Mouse (Mus musculus): Measurements from ENCODE around the gene Ubox5. TPM values are rescaled to one million over a fixed set of nuclear protein-coding genes. Genes with fewer than 3 reads are reported as not detected.
"Not testable (repeated sequence)": the region's sequence is repeated elsewhere in the genome, so short reads cannot be mapped to it uniquely, and the experiment has no call there.

The Ubox5 gene
- polyA plus RNA-seq, 1 experiment from 2014 or later = 15.9 TPM

- Histone ChIP-seq H3K27me3 (replicated peaks; ENCODE audit: control insufficient read depth, insufficient read depth, low read length) (peaks cover 85% of the 10 kb centered on the region), H3K9ac (ENCODE audit: low read length) (no peak overlapping the region), H3K36me3 (ENCODE audit: control insufficient read depth, insufficient read depth, low read length) (no peaks in the 10 kb centered on the region), H3K4me2 (ENCODE audit: low read length) (no peak overlapping the region), H3K4me3 (ENCODE audit: low read depth, low read length) (no peak overlapping the region), H3K4me1 (replicated peaks; ENCODE audit: control insufficient read depth, insufficient read depth, low read length) (0 out of 2 replicates have a peak, but pooled peaks cover 5% of the 10 kb centered on the region), H3K27ac (ENCODE audit: low read depth) (no peak overlapping the region), H3K9me3 (ENCODE audit: control insufficient read depth, low read length) (no peaks in the 10 kb centered on the region)
- ATAC-seq (replicated peaks; ENCODE audit: low FRiP score, low TSS enrichment, low read depth) = no peak
- WGBS = 5% methylated on average over 12 of the region's 12 CpGs
- DNase-seq (ENCODE audit: low spot score) = no peak
Observed at GRCm38 (mm10) chr2:130577632-130578031, 52.2 kb downstream of the Ubox5 start.

GRCm38 (mm10) chr2:130577021-130577420, 52.8 kb downstream of the Ubox5 start:
- H3K4me3 ChIP-seq (ENCODE audit: low read depth, low read length) = peak overlapping the region; percentile 25; the same call in 1 of the 2 replicates
- H3K9me3 ChIP-seq (ENCODE audit: control insufficient read depth, low read length) = no peaks in the 10 kb centered on the region
- H3K4me1 ChIP-seq (replicated peaks; ENCODE audit: control insufficient read depth, insufficient read depth, low read length) = 0 out of 2 replicates have a peak, but pooled peaks cover 5% of the 10 kb centered on the region
- H3K27ac ChIP-seq (ENCODE audit: low read depth) = no peak overlapping the region
- 7% methylated on average over 9 of the region's 9 CpGs for WGBS
- DNase-seq (ENCODE audit: low spot score) (no peak), ATAC-seq (replicated peaks; ENCODE audit: low FRiP score, low TSS enrichment, low read depth) (no peak)
- peaks cover 79% of the 10 kb centered on the region for H3K27me3 ChIP-seq (replicated peaks; ENCODE audit: control insufficient read depth, insufficient read depth, low read length)
- no peak overlapping the region for H3K9ac ChIP-seq (ENCODE audit: low read length)
- H3K36me3 ChIP-seq (ENCODE audit: control insufficient read depth, insufficient read depth, low read length) = no peaks in the 10 kb centered on the region
- peak overlapping the region; percentile 46 for H3K4me2 ChIP-seq (ENCODE audit: low read length)

GRCm38 (mm10) chr2:130576564-130576963, 53.3 kb downstream of the Ubox5 start:
- not testable (repeated sequence) for H3K36me3 ChIP-seq (ENCODE audit: control insufficient read depth, insufficient read depth, low read length); ATAC-seq (replicated peaks; ENCODE audit: low FRiP score, low TSS enrichment, low read depth); H3K9me3 ChIP-seq (ENCODE audit: control insufficient read depth, low read length); H3K9ac ChIP-seq (ENCODE audit: low read length); H3K27ac ChIP-seq (ENCODE audit: low read depth); H3K4me1 ChIP-seq (replicated peaks; ENCODE audit: control insufficient read depth, insufficient read depth, low read length)
- peak overlapping the region; percentile 25; the same call in 1 of the 2 replicates for H3K4me3 ChIP-seq (ENCODE audit: low read depth, low read length)
- peak; percentile 63 for DNase-seq (ENCODE audit: low spot score)
- 2% methylated on average over 25 of the region's 32 CpGs for WGBS
- H3K4me2 ChIP-seq (ENCODE audit: low read length) = peak overlapping the region; percentile 46
- peaks cover 74% of the 10 kb centered on the region for H3K27me3 ChIP-seq (replicated peaks; ENCODE audit: control insufficient read depth, insufficient read depth, low read length)

GRCm38 (mm10) chr2:130575873-130576272, 54.0 kb downstream of the Ubox5 start, which contains the start of gene Oxt:
TSS of gene Oxt (plus strand) at chr2:130576173.
- 52% methylated on average over 9 of the region's 9 CpGs for WGBS
- H3K4me1 ChIP-seq (replicated peaks; ENCODE audit: control insufficient read depth, insufficient read depth, low read length) = 0 out of 2 replicates have a peak, but pooled peaks cover 5% of the 10 kb centered on the region

GRCm38 (mm10) chr2:130574960-130575359, 54.9 kb downstream of the Ubox5 start:
- Histone ChIP-seq H3K4me3 (ENCODE audit: low read depth, low read length) (no peak overlapping the region), H3K36me3 (ENCODE audit: control insufficient read depth, insufficient read depth, low read length) (no peaks in the 10 kb centered on the region), H3K9ac (ENCODE audit: low read length) (no peak overlapping the region), H3K4me1 (replicated peaks; ENCODE audit: control insufficient read depth, insufficient read depth, low read length) (no peaks in the 10 kb centered on the region), H3K27me3 (replicated peaks; ENCODE audit: control insufficient read depth, insufficient read depth, low read length) (peaks cover 58% of the 10 kb centered on the region), H3K27ac (ENCODE audit: low read depth) (no peak overlapping the region), H3K4me2 (ENCODE audit: low read length) (no peak overlapping the region), H3K9me3 (ENCODE audit: control insufficient read depth, low read length) (no peaks in the 10 kb centered on the region)
- 79% methylated on average over 5 of the region's 5 CpGs for WGBS
- DNase-seq (ENCODE audit: low spot score) (no peak), ATAC-seq (replicated peaks; ENCODE audit: low FRiP score, low TSS enrichment, low read depth) (no peak)

More at GRCm38 (mm10) chr2:130575873-130576272, 54.0 kb downstream of the Ubox5 start, which contains the start of gene Oxt:
- Histone ChIP-seq H3K27ac (ENCODE audit: low read depth) (no peak within 1 kb of the TSS), H3K36me3 (ENCODE audit: control insufficient read depth, insufficient read depth, low read length) (no peaks in the 10 kb centered on the region), H3K9me3 (ENCODE audit: control insufficient read depth, low read length) (no peaks in the 10 kb centered on the region), H3K9ac (ENCODE audit: low read length) (no peak within 1 kb of the TSS), H3K4me3 (ENCODE audit: low read depth, low read length) (peak within 1 kb of the TSS; percentile 25; the same call in 1 of the 2 replicates), H3K4me2 (ENCODE audit: low read length) (peak within 1 kb of the TSS; percentile 46), H3K27me3 (replicated peaks; ENCODE audit: control insufficient read depth, insufficient read depth, low read length) (peaks cover 68% of the 10 kb centered on the region)
- ATAC-seq (replicated peaks; ENCODE audit: low FRiP score, low TSS enrichment, low read depth) = no peak
- DNase-seq (ENCODE audit: low spot score) = no peak

GRCm38 (mm10) chr2:130569926-130570325, 59.9 kb downstream of the Ubox5 start:
- Histone ChIP-seq H3K27me3 (replicated peaks; ENCODE audit: control insufficient read depth, insufficient read depth, low read length) (peaks cover 8% of the 10 kb centered on the region; the same call in 1 of the 2 replicates), H3K4me3 (ENCODE audit: low read depth, low read length) (no peak overlapping the region), H3K4me1 (replicated peaks; ENCODE audit: control insufficient read depth, insufficient read depth, low read length) (0 out of 2 replicates have a peak, but pooled peaks cover 2% of the 10 kb centered on the region), H3K36me3 (ENCODE audit: control insufficient read depth, insufficient read depth, low read length) (peaks cover 24% of the 10 kb centered on the region), H3K4me2 (ENCODE audit: low read length) (no peak overlapping the region), H3K9me3 (ENCODE audit: control insufficient read depth, low read length) (no peaks in the 10 kb centered on the region), H3K9ac (ENCODE audit: low read length) (no peak overlapping the region), H3K27ac (ENCODE audit: low read depth) (no peak overlapping the region)
- no peak for DNase-seq (ENCODE audit: low spot score)
- ATAC-seq (replicated peaks; ENCODE audit: low FRiP score, low TSS enrichment, low read depth) = no peak

GRCm38 (mm10) chr2:130568921-130569320, 60.9 kb downstream of the Ubox5 start:
- DNase-seq (ENCODE audit: low spot score) = no peak
- Histone ChIP-seq H3K9ac (ENCODE audit: low read length) (no peak overlapping the region), H3K27me3 (replicated peaks; ENCODE audit: control insufficient read depth, insufficient read depth, low read length) (no peaks in the 10 kb centered on the region), H3K4me1 (replicated peaks; ENCODE audit: control insufficient read depth, insufficient read depth, low read length) (peaks cover 9% of the 10 kb centered on the region; the same call in 1 of the 2 replicates), H3K27ac (ENCODE audit: low read depth) (no peak overlapping the region), H3K9me3 (ENCODE audit: control insufficient read depth, low read length) (no peaks in the 10 kb centered on the region), H3K4me2 (ENCODE audit: low read length) (no peak overlapping the region), H3K36me3 (ENCODE audit: control insufficient read depth, insufficient read depth, low read length) (peaks cover 26% of the 10 kb centered on the region), H3K4me3 (ENCODE audit: low read depth, low read length) (no peak overlapping the region)
- no peak for ATAC-seq (replicated peaks; ENCODE audit: low FRiP score, low TSS enrichment, low read depth)
- 82% methylated on average over 4 of the region's 4 CpGs for WGBS

GRCm38 (mm10) chr2:130564983-130565382, 64.9 kb downstream of the Ubox5 start:
- DNase-seq (ENCODE audit: low spot score) (no peak), ATAC-seq (replicated peaks; ENCODE audit: low FRiP score, low TSS enrichment, low read depth) (no peak)
- 88% methylated on average over 8 of the region's 8 CpGs for WGBS
- H3K4me1 ChIP-seq (replicated peaks; ENCODE audit: control insufficient read depth, insufficient read depth, low read length) = peaks cover 9% of the 10 kb centered on the region; the same call in 1 of the 2 replicates
- H3K9ac ChIP-seq (ENCODE audit: low read length) = 0 out of 2 replicates have a peak overlapping the region, but pooled peaks have one; percentile 5
- H3K36me3 ChIP-seq (ENCODE audit: control insufficient read depth, insufficient read depth, low read length) = peaks cover 26% of the 10 kb centered on the region
- H3K27ac ChIP-seq (ENCODE audit: low read depth) = no peak overlapping the region
- no peaks in the 10 kb centered on the region for H3K27me3 ChIP-seq (replicated peaks; ENCODE audit: control insufficient read depth, insufficient read depth, low read length)
- H3K4me2 ChIP-seq (ENCODE audit: low read length) = peak overlapping the region; percentile 82; the same call in 1 of the 2 replicates
- no peaks in the 10 kb centered on the region for H3K9me3 ChIP-seq (ENCODE audit: control insufficient read depth, low read length)
- no peak overlapping the region for H3K4me3 ChIP-seq (ENCODE audit: low read depth, low read length)

GRCm38 (mm10) chr2:130564063-130564462, 65.8 kb downstream of the Ubox5 start:
- DNase-seq (ENCODE audit: low spot score) = no peak
- Histone ChIP-seq H3K27ac (ENCODE audit: low read depth) (no peak overlapping the region), H3K9me3 (ENCODE audit: control insufficient read depth, low read length) (no peaks in the 10 kb centered on the region), H3K4me1 (replicated peaks; ENCODE audit: control insufficient read depth, insufficient read depth, low read length) (peaks cover 9% of the 10 kb centered on the region; the same call in 1 of the 2 replicates), H3K4me2 (ENCODE audit: low read length) (peak overlapping the region; percentile 82), H3K27me3 (replicated peaks; ENCODE audit: control insufficient read depth, insufficient read depth, low read length) (no peaks in the 10 kb centered on the region), H3K9ac (ENCODE audit: low read length) (peak overlapping the region; percentile 81), H3K4me3 (ENCODE audit: low read depth, low read length) (peak overlapping the region; percentile 92), H3K36me3 (ENCODE audit: control insufficient read depth, insufficient read depth, low read length) (peaks cover 26% of the 10 kb centered on the region)
- peak; percentile 14 for ATAC-seq (replicated peaks; ENCODE audit: low FRiP score, low TSS enrichment, low read depth)
- under 1% methylated on average over 23 of the region's 23 CpGs for WGBS
